Mouse (Mus musculus) CH12F3 (cell line): ENCODE data around the gene Prss8.

Experiments
- in situ Hi-C: fragments of 300-500 bp; cut with MboI; formaldehyde crosslinking; loops from 2 replicates; pipeline ENCODE4 v1.14.3; 2020; ENCODE audit warnings: low sequenced_read_pairs

Prss8 gene

GRCm38 (mm10) chr7:127930636-127931035 is 732 bp upstream of the Prss8 start:
- in situ Hi-C loops, result no loop called here

- in situ Hi-C loops, result no loop called here
Observed at GRCm38 (mm10) chr7:127928596-127928995, 1.3 kb downstream of the Prss8 start.

- in situ Hi-C loops, result no loop called here
Observed at GRCm38 (mm10) chr7:127927726-127928125, 2.2 kb downstream of the Prss8 start.

- in situ Hi-C loops, result no loop called here
Observed at GRCm38 (mm10) chr7:127926846-127927245, 3.1 kb downstream of the Prss8 start.

GRCm38 (mm10) chr7:127926066-127926465 is 3.8 kb downstream of the Prss8 start:
- in situ Hi-C loops, result no loop called here

GRCm38 (mm10) chr7:127925252-127925651 is 4.7 kb downstream of the Prss8 start:
- in situ Hi-C loops, result no loop called here

GRCm38 (mm10) chr7:127923714-127924113 is 6.2 kb downstream of the Prss8 start:
- in situ Hi-C loops, result no loop called here

- in situ Hi-C loops, result no loop called here
Observed at GRCm38 (mm10) chr7:127922451-127923275, 7.2 kb downstream of the Prss8 start.

GRCm38 (mm10) chr7:127921516-127921915 is 8.4 kb downstream of the Prss8 start:
- in situ Hi-C loops, result no loop called here

GRCm38 (mm10) chr7:127919290-127919689 is 10.6 kb downstream of the Prss8 start:
- in situ Hi-C loops, result no loop called here

- in situ Hi-C loops, result no loop called here
Observed at GRCm38 (mm10) chr7:127918203-127918602, 11.7 kb downstream of the Prss8 start.

GRCm38 (mm10) chr7:127915293-127915692 is 14.6 kb downstream of the Prss8 start:
- in situ Hi-C loops, result no loop called here

GRCm38 (mm10) chr7:127912938-127913337 is 17.0 kb downstream of the Prss8 start:
- in situ Hi-C loops, result no loop called here

- in situ Hi-C loops, result no loop called here
Observed at GRCm38 (mm10) chr7:127912190-127912871, 17.6 kb downstream of the Prss8 start, which contains the start of gene Kat8. Gene Kat8 (plus strand): TSS chr7:127912516.

- in situ Hi-C loops, result no loop called here
Observed at GRCm38 (mm10) chr7:127908656-127909055, 21.2 kb downstream of the Prss8 start.

- in situ Hi-C loops, result no loop called here
Observed at GRCm38 (mm10) chr7:127907939-127908338, 22.0 kb downstream of the Prss8 start.

- in situ Hi-C loops, result no loop called here
Observed at GRCm38 (mm10) chr7:127903971-127904796, 25.7 kb downstream of the Prss8 start, which contains the start of gene Bckdk. Gene Bckdk (plus strand): TSS chr7:127904082.

- in situ Hi-C loops, result no loop called here
Observed at GRCm38 (mm10) chr7:127901772-127902171, 28.1 kb downstream of the Prss8 start.

- in situ Hi-C loops, result no loop called here
Observed at GRCm38 (mm10) chr7:127899997-127900396, 29.9 kb downstream of the Prss8 start.

GRCm38 (mm10) chr7:127898179-127898956 is 31.5 kb downstream of the Prss8 start:
- in situ Hi-C loops, result no loop called here
